Comparison of ENCODE assay signal across 19 mouse cellular contexts in genomic region chr13:101552451-101552850, GRCm38 (mm10).
DNase-seq lines count a peak whose midpoint lies in the region; ATAC-seq and TF ChIP-seq lines count a peak whose summit lies in the region.
"Had no signal": no experiment of that assay in that cellular context is flagged by ENCODE, and none has a peak within 500 bp of the region (broad histone marks: within the 10 kb centered on the region; RNA-seq: fewer than 3 reads in every experiment).

No protein-coding gene starts in this region.

- DNase-seq in heart, postnatal 36 days: no peak
- DNase-seq in liver, postnatal 0 days: peak; percentile 64
- DNase-seq in ovary, adult 18-20 months (ENCODE audit: low spot score): no peak
- DNase-seq in hindbrain, embryonic 10.5 days (ENCODE audit: low spot score): no peak
- DNase-seq in retina, embryonic 14.5 days (ENCODE audit: low spot score): no peak
- DNase-seq: adrenal gland, postnatal 25 days; B cell, adult 2 months; kidney, adult 9 months; lung, postnatal 36 days; right cerebral cortex, postnatal 14 days had no signal

- peaks cover 21% of the 10 kb centered on the region for H3K4me1 ChIP-seq in heart, embryonic 12.5 days (replicated peaks)
- H3K4me1 ChIP-seq in erythroblast, embryonic 14.5 days (ENCODE audit: control insufficient read depth): peaks cover 76% of the 10 kb centered on the region
- peaks cover 37% of the 10 kb centered on the region for H3K4me1 ChIP-seq in liver, postnatal 0 days (ENCODE audit: insufficient read depth)
- H3K4me1 ChIP-seq in stomach, embryonic 14.5 days (ENCODE audit: control insufficient read depth, insufficient read depth, low read length): no peaks in the 10 kb centered on the region
- peaks cover 18% of the 10 kb centered on the region for H3K4me1 ChIP-seq in hindbrain, embryonic 10.5 days (replicated peaks)
- H3K4me1 ChIP-seq: midbrain, embryonic 15.5 days; neural tube, embryonic 13.5 days had no signal

- intact Hi-C loops in heart, postnatal 36 days (cut with DNase I): no loop called here

- no peaks in the 10 kb centered on the region for H3K9me3 ChIP-seq in heart, embryonic 12.5 days (replicated peaks)
- H3K9me3 ChIP-seq in erythroblast, embryonic 14.5 days (ENCODE audit: control insufficient read depth, low read length): no peaks in the 10 kb centered on the region
- no peaks in the 10 kb centered on the region for H3K9me3 ChIP-seq in liver, postnatal 0 days (ENCODE audit: low read length)
- H3K9me3 ChIP-seq in stomach, embryonic 14.5 days (ENCODE audit: control insufficient read depth, low read depth, low read length): no peaks in the 10 kb centered on the region
- H3K9me3 ChIP-seq in hindbrain, embryonic 10.5 days: no peaks in the 10 kb centered on the region
- H3K9me3 ChIP-seq: forebrain, embryonic 15.5 days; limb, embryonic 15.5 days; midbrain, embryonic 15.5 days; neural tube, embryonic 13.5 days had no signal

- H3K4me3 ChIP-seq in heart, embryonic 12.5 days: no peak overlapping the region
- peak overlapping the region; percentile 60 for H3K4me3 ChIP-seq in erythroblast, embryonic 14.5 days (replicated peaks)
- H3K4me3 ChIP-seq in liver, postnatal 0 days (ENCODE audit: low read depth, low read length): no peak overlapping the region
- no peak overlapping the region for H3K4me3 ChIP-seq in stomach, embryonic 14.5 days (ENCODE audit: low read depth, low read length)
- no peak overlapping the region for H3K4me3 ChIP-seq in hindbrain, embryonic 10.5 days
- H3K4me3 ChIP-seq: forebrain, embryonic 15.5 days; layer of hippocampus, adult 2 months; limb, embryonic 15.5 days; midbrain, embryonic 15.5 days; neural tube, embryonic 13.5 days had no signal

- ATAC-seq in heart, embryonic 12.5 days (ENCODE audit: insufficient number of reproducible peaks, low FRiP score): peak; percentile 62
- ATAC-seq in liver, postnatal 0 days: peak; percentile 82
- ATAC-seq in stomach, embryonic 14.5 days (ENCODE audit: insufficient number of reproducible peaks, insufficient read depth, low FRiP score, low read depth): peak; percentile 56; the same call in 1 of the 2 replicates
- ATAC-seq: forebrain, embryonic 15.5 days; midbrain, embryonic 15.5 days had no signal

- H3K27ac ChIP-seq in heart, embryonic 12.5 days (ENCODE audit: poor library complexity, severe bottlenecking): no peak overlapping the region
- H3K27ac ChIP-seq in liver, postnatal 0 days (ENCODE audit: low read depth): peak overlapping the region; percentile 63
- H3K27ac ChIP-seq in stomach, embryonic 14.5 days (ENCODE audit: low read length): no peak overlapping the region
- H3K27ac ChIP-seq in hindbrain, embryonic 10.5 days: no peak overlapping the region
- H3K27ac ChIP-seq: forebrain, embryonic 15.5 days; hindbrain, embryonic 14.5 days; layer of hippocampus, adult 2 months; limb, embryonic 15.5 days; midbrain, embryonic 15.5 days; neural tube, embryonic 13.5 days had no signal

- peak; percentile 94 for TF ChIP-seq EP300 in liver, postnatal 0 days (IDR thresholded peaks at IDR 0.05; ENCODE audit: low read depth)

- H3K36me3 ChIP-seq in heart, embryonic 12.5 days: no peaks in the 10 kb centered on the region
- peaks cover 5% of the 10 kb centered on the region for H3K36me3 ChIP-seq in erythroblast, embryonic 14.5 days (ENCODE audit: control insufficient read depth)
- no peaks in the 10 kb centered on the region for H3K36me3 ChIP-seq in liver, postnatal 0 days (replicated peaks; ENCODE audit: insufficient read depth, low read length)
- H3K36me3 ChIP-seq in stomach, embryonic 14.5 days (ENCODE audit: control insufficient read depth, insufficient read depth, low read length): no peaks in the 10 kb centered on the region
- no peaks in the 10 kb centered on the region for H3K36me3 ChIP-seq in hindbrain, embryonic 10.5 days
- H3K36me3 ChIP-seq: forebrain, embryonic 15.5 days; limb, embryonic 15.5 days; midbrain, embryonic 15.5 days; neural tube, embryonic 13.5 days had no signal

- H3K9ac ChIP-seq in heart, embryonic 12.5 days: no peak overlapping the region
- H3K9ac ChIP-seq in liver, postnatal 0 days (replicated peaks): no peak overlapping the region
- no peak overlapping the region for H3K9ac ChIP-seq in stomach, embryonic 14.5 days (replicated peaks; ENCODE audit: low read depth, low read length)
- H3K9ac ChIP-seq: forebrain, embryonic 15.5 days; hindbrain, embryonic 14.5 days; limb, embryonic 15.5 days; midbrain, embryonic 15.5 days; neural tube, embryonic 13.5 days had no signal

- H3K4me2 ChIP-seq in heart, embryonic 12.5 days: no peak overlapping the region
- peak overlapping the region; percentile 44 for H3K4me2 ChIP-seq in liver, postnatal 0 days (ENCODE audit: low read depth, low read length)
- H3K4me2 ChIP-seq in stomach, embryonic 14.5 days (replicated peaks; ENCODE audit: low read depth, low read length): no peak overlapping the region
- H3K4me2 ChIP-seq: forebrain, embryonic 15.5 days; hindbrain, embryonic 14.5 days; limb, embryonic 15.5 days; midbrain, embryonic 15.5 days; neural tube, embryonic 13.5 days had no signal

- no peak for TF ChIP-seq CTCF in liver, postnatal 0 days (IDR thresholded peaks at IDR 0.05; ENCODE audit: low read depth)

- 59% methylated on average over 2 of the region's 2 CpGs for WGBS in heart, embryonic 12.5 days
- whole genome bisulfite sequencing in liver, postnatal 0 days (ENCODE audit: insufficient replicate concordance): 57% methylated on average over 2 of the region's 2 CpGs
- 83% methylated on average over 2 of the region's 2 CpGs for WGBS in stomach, embryonic 14.5 days
- WGBS in hindbrain, embryonic 10.5 days: 84% methylated on average over 2 of the region's 2 CpGs

- no peaks in the 10 kb centered on the region for H3K27me3 ChIP-seq in heart, embryonic 12.5 days (replicated peaks)
- peaks cover 7% of the 10 kb centered on the region for H3K27me3 ChIP-seq in erythroblast, embryonic 14.5 days (ENCODE audit: control insufficient read depth)
- no peaks in the 10 kb centered on the region for H3K27me3 ChIP-seq in liver, postnatal 0 days (ENCODE audit: insufficient read depth, low read length)
- H3K27me3 ChIP-seq in stomach, embryonic 14.5 days (ENCODE audit: control insufficient read depth, insufficient read depth, low read length): no peaks in the 10 kb centered on the region
- no peaks in the 10 kb centered on the region for H3K27me3 ChIP-seq in hindbrain, embryonic 10.5 days (ENCODE audit: insufficient read depth, poor library complexity, severe bottlenecking)
- H3K27me3 ChIP-seq: forebrain, embryonic 15.5 days; limb, embryonic 15.5 days; midbrain, embryonic 15.5 days; neural tube, embryonic 13.5 days had no signal
